Mouse (Mus musculus): ENCODE data around the gene Fgr.
"Not testable (repeated sequence)": the region's sequence is repeated elsewhere in the genome, so short reads cannot be mapped to it uniquely, and the experiment has no call there.

The Fgr gene

DNA sequence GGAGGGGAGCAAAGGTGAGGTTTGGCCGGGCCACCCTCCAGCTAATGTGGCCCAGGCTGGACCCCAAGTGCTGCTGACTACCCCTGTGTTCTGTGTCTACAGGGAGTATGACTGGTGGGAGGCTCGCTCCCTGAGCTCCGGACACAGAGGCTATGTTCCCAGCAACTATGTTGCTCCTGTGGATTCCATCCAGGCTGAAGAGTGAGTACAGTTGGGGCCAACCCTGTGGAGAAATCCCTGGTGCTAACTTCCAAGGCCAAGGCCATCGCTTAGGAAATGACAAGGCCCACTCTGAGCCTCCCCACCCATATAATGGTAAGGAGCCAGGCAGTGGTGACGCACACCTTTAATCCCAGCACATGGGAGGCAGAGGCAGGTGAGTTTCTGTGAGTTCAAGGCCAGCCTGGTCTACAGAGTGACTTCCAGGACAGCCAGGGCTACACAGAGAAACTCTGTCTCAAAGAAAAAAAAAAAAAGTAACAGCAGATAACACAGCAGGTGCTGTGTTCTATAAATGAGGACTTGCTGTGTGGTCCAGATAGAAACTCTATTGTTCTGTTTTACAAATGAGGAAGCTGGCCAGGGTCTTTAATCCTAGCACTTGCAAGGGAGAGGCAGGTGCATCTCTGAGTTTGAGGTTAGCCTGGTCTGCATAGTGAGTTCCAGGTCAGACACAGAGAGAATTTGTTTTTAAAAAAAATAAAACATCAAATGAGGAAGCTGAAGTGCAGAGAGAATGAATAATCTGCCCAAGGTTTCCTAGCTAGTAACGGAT is 14.9 kb downstream of the Fgr start:
- DNase-seq (ENCODE audit: low spot score) = no peak

DNA sequence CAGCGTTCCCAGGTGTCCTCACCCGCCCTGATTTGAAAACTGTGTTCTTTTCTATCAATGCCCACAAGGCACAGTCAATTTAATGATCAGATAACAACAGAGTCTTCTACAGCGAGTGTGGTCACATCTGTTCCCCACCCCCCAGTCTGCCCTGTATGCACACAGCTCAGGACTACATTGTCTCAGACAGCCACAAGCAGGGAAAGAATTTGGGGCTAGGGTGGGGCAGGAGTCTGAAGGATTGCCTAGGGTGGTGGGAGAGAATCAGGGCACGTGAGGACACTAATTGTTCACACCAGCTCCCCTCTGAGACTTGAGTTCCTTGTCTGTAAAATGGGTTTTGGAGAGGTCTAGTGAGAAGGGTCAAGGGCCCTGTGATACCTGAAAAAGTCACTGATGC is 19.7 kb downstream of the Fgr start:
- no peak for DNase-seq (ENCODE audit: low spot score)

DNA sequence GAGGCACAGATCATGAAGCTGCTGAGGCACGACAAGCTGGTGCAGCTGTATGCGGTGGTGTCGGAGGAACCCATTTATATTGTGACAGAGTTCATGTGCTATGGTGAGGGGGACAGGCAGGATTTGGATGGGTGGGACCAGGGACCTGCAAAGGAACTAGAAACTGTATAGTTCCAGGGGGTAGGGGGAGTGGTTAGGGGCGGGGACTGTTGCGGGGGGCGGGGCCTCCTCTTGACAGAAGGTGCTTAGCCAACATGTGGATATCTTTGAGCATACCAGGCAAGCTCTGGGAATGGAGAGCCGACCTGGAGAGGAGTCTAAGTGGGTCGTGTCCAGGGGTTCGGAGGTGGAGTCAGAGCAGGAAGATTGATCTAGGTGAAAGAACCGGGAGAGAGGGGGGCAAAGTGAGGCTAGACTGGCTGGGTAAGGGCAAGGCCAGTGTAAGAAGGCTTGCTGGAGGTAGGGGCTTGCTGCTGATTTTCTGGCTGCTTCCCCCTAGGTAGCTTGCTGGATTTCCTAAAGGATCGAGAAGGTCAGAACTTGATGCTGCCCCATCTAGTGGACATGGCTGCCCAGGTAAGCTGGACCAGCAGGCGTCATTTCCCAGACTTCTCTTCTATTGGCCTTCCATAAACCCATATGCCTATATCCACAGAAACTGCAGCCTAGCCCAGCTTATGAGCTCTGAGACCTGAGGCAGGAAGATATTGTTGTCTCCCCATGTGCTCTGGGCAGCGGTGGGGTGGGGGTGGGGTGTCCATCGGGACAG is 23.8 kb downstream of the Fgr start:
- no peak for DNase-seq (ENCODE audit: low spot score)

DNA sequence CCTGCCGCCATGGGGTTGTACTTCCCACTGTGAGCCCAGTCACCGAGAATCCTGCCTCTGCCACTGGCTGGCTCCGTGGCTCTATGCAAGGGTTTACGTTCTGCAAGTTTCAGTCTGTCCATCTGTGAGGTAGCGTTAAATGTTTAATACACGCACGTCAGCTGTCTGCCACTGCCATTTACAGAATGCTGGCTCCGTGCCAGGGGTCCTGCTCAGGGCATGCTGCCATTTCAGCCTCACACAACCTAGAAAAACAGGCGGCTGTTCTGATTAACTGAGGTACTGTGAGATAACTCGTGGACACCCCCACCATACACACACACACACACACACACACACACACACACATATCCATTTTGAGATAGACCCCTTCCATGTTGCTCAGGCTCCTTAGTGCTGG is 29.0 kb downstream of the Fgr start:
- peak; percentile 62 for DNase-seq (ENCODE audit: low spot score)

DNA sequence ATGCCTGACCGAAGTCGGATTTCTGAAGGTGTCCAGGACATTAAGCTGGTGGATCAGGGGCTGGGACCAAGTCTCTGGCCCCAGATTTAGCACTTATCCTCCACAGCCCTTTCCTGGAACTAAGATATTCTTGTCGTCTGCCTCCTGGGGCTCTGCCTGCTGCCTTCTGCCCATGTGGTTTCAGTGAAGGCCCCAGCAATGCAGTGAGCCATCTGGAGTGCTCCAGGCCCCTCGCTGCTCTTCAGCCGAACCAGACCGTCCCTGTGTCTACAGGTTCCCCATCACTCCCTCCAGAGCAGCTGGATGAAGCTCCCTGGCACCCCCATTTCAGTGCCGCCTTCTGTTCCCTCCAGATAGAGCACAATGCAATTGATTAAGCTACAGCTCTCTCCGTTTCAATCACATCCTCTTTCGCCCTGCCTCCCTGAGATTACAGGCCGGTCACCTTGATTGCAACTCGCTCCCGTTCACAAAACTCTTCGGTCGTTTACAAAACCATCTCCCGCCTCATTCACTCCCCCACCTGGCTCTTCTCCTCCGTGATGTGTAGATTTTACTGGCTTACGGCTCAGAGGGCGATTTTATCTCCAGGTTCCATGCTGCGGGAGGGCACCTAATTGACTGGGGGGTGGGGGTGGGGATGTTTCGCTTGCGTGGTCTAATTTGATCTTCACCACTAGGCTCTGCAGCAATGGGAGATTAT is 29.6 kb downstream of the Fgr start:
- DNase-seq (ENCODE audit: low spot score) = no peak

DNA sequence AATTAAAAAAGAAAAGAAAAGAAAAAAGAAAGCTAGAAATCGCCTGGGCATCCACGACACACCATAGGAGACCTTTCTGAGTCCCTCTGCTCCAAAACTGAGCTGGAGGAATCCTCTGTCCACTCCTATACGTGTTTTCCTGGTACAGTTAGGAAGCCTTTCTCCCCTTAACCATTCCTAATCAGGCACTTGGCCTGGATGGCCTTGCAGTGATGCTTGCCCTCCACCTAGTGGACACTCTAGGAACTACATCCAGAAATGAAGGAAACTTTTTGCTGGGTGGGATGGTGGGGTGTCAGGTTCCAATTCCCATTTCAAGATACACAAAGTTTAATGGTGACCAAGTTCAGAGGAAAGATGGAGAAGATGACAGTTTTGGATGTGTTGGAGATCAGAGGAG is 31.3 kb downstream of the Fgr start:
- peak; percentile 89 for DNase-seq (ENCODE audit: low spot score)

DNA sequence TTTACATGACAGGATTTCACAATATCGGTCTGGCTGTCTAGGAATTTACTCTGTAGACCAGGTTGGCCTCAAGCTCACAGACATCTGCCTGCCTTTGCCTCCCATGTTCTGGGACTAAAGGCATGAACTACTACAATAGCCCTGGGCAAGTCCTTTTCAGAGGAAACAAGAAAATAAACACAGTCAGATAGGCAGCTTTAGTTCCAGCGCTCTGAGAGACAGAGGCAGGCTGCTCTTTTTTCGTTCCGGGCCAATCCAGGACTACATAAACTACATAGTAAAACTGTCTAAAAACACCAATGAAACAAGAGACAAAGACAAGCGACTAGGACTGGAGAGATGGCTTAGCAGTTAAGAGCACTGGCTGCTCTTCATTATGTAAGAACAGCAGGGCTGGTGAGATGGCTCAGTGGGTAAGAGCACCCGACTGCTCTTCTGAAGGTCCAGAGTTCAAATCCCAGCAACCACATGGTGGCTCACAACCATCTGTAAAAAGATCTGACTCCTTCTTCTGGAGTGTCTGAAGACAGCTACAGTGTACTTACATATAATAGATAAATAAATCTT is 32.1 kb downstream of the Fgr start:
- not testable (repeated sequence) for DNase-seq (ENCODE audit: low spot score)

DNA sequence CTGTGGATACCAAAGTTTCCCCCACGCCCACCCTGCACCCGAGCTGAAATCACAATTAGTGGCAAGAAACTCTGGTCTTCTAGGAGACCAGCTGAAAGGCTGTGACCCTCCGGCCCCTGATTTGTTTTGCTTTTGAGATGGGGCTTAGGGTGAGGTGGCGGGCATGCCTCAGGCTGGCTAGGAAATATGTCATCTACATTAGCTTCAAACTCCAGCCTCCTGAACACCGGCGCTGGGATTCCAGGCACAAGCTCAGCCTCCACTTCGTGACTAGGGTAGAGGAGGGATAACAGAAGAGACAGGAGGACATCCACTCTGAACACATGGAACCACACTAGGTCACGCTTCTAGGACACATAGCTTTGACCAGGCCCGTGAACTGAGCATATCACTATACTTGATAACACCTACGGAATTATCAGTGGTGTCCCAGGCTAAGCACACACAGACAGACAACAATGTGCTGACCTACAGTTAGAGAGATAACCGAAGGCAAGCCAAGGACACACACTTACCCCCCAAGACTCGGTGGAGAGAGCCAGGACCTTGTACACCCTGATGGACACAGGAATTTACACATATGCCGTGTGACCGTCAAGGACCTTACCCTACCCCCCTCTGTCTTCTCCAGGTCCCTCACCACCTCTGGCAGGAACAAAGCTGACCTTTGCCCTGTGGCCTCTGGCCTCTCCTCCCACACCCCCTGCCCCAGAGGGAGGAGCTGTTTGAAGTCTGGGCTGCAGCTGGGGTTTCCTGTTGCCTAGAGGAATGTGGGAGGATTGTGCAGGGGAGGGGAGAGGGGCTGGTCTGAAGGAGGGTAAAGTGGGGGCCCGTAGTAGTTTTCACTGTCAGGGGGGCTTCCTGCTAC is 33.9 kb downstream of the Fgr start:
- no peak for DNase-seq (ENCODE audit: low spot score)

DNA sequence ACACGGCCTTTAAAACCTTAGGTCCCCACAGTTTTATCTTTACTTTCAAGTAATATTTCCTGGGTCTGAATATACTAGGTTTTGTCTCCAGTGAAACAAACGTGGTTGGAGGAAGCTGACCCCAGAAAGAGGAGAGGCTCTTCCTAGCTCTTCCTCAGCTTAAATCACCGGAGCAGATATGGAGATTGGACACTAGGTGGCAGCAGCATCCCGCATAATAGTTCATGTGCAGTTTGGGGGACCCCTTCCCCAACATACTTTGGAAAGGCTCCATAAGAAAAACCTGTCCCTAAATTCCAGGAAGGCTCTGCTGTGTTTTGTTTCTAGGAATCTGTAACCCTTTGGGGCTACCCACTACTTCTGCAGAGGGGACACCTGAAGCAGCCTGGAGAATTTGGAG is 35.2 kb downstream of the Fgr start:
- peak; percentile 87 for DNase-seq (ENCODE audit: low spot score)

DNA sequence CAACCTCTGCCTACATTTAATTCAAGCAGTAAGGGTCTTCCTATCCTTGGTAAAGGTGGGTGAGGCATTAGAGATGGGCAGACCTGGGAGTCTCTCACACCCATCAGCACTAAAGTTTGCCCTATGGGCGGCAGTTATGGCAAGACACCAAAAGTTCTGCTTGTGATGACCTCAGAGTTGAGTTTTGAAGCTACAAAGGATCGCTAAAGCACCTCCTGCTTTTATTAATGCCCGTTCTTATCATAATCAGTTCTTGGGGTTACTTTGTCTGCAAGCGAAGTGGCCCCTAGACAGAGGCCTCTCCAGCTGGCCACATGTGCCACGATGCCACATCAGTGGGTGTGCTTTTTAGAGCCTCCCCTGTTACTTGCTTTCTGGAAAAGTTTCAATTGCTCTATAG is 35.8 kb downstream of the Fgr start:
- DNase-seq (ENCODE audit: low spot score) = no peak

DNA sequence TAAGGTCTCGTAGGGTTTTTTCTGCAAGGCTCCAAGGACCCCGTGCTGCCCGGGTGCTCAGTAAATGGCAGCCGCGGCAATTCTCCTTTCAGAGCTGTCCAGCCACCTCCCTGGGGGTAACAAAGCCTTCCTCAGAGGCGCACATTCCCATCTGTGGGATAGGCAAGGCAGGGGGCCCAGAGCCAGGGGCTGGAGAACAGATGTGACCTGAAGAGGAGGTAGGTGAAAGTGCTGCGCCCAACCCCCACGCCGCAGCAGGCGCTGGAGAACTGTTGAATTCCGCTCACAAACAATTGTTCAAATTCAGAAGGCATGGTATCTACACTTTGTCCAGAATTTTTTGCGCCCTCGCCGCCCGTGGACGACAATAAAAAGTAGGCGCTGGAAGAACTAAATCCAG is 36.7 kb downstream of the Fgr start:
- DNase-seq (ENCODE audit: low spot score) = no peak

DNA sequence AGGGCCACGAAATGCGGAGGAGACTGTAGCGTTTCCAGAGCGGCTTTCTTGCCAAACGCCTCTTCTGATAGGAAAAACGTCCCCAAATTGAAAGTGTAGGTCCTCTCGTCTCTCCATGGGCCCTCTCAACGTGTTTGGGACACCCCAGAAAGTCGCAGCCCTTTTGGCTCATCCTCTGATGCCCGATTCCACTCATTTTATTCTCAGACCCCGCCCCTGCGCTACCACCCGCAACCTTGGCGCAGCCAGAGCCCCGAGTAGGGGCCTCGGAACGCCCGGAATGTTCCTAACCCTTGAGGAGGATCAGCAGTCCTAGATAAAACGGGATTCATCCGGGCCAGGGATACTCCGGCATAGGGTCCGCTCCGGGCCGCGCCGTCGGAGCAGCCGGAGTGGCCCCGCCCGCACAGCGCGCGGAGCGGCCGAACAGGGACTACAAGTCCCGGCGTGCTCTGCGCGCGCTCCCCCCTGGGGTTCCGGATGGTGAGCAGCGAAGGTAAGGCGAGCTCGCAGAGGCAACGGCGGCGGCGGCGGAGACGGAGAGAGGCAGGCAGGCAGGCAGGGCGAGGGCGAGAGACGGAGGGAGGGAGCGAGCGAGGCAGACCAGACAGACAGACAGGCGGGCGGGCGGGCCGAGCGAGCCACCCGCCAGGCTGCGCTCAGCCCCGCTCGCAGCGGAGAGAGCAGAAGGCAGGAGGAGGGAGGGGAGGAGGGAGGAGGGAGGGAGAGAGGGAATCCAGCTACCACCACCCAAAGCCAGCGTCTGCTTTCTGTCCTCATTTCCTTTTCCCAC is 37.3 kb downstream of the Fgr start, which contains the start of gene Ahdc1:
TSS of gene Ahdc1 (plus strand) at position 233 of the 793 bp plus-strand sequence.
- DNase-seq (ENCODE audit: low spot score) = peak; percentile 92

DNA sequence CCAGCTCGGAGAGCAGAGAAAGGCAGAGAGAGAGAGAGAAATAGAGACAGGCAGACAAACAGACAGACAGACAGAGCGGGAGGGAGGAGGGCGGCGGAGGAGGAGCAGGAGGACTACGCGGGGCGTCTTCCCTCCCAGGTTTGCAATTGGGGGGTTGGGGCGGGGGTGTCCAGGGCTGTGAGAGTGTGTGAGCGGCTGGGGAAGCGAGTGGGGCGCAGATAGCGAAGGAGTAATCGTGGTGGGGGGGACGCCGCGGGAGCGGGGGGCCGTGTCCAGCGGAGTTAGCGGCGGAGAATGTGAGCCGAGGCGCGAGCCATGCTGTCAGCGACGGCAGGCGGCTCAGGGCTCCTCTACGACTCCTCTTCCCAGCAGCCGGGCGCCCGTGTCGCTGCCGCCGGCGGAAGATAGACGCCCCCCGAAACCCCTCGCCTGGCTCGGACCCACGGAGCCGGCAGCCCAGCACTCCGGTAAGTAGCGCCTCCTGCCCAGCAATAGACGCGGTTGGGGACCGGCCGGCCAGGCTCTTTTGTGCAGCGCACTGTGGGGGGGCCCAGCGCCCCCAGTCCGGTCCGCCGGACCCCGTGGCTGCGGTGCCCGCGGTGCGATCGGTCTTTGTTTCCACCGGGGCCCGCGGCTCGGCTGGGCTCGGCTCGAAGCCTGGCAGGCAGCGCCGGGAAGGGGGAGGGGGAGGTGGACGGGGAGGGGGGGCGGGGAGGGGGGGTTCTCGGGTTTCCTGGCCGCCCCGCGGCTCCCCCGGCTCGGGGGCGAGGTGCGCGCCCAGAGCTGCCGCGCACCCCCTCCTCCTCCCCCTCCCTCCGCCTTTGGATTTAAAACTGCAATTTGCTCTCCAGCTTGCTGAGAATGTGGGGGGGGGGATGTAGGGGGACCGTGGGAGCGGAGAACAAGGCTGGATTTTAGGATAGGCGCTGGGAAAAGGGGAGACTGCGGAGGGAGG is 38.2 kb downstream of the Fgr start:
- DNase-seq (ENCODE audit: low spot score) = peak; percentile 48

DNA sequence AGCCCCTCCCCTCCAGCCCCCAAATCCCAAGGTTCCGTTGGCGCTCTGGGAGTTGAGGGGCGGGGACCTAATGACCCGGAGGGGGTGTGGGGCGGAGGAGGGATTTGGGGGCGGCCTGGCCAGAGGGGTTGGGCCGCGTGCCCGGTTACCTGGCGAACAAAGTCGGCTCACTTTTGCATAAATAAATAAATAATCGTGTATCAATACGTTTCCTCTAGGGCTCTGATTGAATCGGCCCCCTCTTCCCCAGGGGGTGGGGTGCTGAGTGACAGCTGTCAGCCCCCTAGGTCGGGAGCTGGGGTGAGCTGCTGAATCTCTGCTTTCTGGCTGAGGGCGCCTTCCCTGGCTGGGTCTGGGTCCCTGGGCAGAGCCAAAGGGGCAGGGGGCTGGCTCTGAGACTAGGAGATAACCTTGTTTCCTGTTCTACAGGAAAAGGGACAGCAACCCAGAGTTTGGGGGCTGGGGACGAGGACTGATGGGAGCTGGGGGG is 38.9 kb downstream of the Fgr start:
- peak; percentile 62 for DNase-seq (ENCODE audit: low spot score)

DNA sequence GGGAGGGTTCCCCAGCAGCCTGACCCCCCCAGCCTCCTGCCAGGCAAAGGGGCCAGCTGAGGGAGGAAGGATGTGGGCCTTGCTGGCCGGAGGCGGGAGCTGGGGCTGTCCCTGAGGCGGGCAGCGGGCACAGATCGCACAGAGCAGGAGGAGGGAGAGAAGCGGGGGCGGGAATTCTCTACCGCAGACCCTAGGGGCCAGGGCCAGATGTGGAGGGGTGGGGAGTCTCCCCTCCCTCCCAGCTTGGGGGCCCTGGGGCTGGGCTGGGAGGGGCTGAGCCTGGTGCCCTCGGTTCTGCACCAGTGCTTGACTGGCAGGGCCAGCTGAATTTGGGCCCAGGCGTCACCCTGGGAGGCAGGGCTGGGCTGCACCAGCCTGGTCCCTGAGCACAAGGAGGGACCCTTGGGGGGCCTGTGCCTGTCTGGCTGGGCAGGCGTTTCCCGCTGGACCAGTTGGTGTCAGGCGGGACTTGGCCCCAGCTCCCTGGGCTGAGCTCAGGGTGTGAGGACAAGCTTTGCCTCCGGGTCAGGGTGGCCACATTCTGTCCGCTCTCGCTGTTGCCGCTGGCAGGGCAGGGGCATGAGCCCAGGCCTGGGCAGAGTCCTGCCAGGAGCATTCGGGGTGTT is 39.5 kb downstream of the Fgr start:
- DNase-seq (ENCODE audit: low spot score) = peak; percentile 42

DNA sequence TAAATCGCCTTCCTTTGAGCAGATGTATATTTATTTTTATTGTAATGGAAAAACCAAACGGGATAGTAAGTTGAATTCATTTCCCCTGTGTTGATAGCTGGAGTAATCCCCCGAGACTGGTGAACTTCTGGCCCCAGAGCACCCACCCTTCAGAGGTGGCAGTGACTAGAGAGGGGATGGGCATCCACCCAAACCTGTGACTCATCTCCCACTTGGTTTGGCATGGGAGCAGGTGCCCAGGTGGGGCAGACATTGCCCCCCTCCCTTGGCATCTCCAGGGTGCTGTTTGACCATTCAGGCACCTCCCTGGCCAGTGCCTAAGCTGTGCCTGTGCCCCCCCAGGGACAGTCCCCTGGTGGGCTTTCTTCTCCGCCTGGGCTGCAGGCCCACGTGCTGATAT is 40.2 kb downstream of the Fgr start:
- no peak for DNase-seq (ENCODE audit: low spot score)

DNA sequence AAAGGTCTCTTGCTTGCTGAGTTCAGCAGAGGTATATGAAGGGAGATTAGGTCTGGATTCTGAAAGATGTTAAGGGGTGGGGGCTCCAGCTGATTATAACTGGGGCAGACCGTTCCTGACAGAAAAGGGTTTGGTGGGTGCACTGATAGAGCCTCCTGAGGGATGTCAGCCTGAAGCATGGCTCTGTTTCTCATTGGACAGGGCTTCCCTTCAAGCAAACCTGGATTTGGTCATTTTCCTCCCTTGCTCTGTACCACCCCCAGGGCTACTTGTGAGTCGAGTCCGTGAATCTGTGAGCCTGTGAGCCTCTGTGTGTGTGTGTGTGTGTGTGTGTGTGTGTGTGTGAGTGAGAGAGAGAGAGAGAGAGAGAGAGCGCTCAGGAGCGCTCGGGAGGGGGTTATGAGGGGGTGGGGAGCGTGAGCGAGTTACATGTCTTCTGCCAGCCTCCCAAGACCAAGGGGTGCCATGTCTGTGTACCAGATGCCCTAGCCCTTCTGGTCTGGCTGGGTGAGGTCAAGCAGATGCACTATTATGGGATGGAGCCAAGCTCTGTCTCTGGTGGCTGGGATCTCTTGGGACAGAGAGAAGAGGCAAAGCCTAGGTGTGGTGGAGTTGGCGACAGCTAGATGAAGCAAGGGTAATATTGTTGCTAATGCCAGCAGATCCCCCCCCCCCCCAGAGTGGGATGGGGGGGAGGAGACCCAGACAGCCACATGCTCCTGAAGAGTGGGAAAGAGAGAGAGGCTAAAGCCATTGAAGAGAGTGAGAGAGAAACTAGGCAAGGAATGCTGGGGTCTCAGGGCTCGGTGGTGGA is 41.2 kb downstream of the Fgr start:
- no peak for DNase-seq (ENCODE audit: low spot score)

All from retina, embryonic 14.5 days (tissue).